In genomic region chr5:15831527-15831926, GRCm38 (mm10) we compare ENCODE assay signal across 16 mouse cellular contexts.
"Had no signal": no experiment of that assay in that cellular context is flagged by ENCODE, and none has a peak within 500 bp of the region (broad histone marks: within the 10 kb centered on the region; RNA-seq: fewer than 3 reads in every experiment).

No protein-coding gene starts in this region.

- H3K27me3 ChIP-seq: neural tube, embryonic 13.5 days; neural tube, embryonic 15.5 days; stomach, embryonic 15.5 days had no signal

- DNase-seq: retina, postnatal 1 day; right cerebral cortex, adult 18-20 months; right cerebral cortex, postnatal 14 days; right cerebral cortex, postnatal 25 days; right cerebral cortex, postnatal 4 days; spleen, adult 18-20 months; thymus, adult 18-20 months; thymus, adult 2 months; thymus, postnatal 14 days; thymus, postnatal 25 days; thymus, postnatal 36 days; thymus, postnatal 4 days had no signal

- H3K4me3 ChIP-seq: neural tube, embryonic 13.5 days; neural tube, embryonic 15.5 days; stomach, embryonic 15.5 days had no signal

- H3K27ac ChIP-seq: neural tube, embryonic 13.5 days; neural tube, embryonic 15.5 days; stomach, embryonic 15.5 days; stomach, postnatal 0 days had no signal
